Mouse (Mus musculus) liver, embryonic 11.5 days (tissue): ENCODE measurements at regions not wholly inside any gene's neighbourhood (a gene's known extent, or its start where the extent isn't known, plus 50 kb on each side); places are given as distances from the start of the nearest gene placed in this dataset.
A peak's percentile ranks its signal among the peaks of the same experiment; 100 is the strongest.

Source experiments
- ATAC-seq: fragments of 200-750 bp; cut with Nextera tagmentation; replicated peaks from 2 replicates; pipeline ENCODE4 v1.8.0; 2017; ENCODE audit warnings: moderate number of reproducible peaks, mild to moderate bottlenecking, moderate TSS enrichment, moderate library complexity; ENCODE audit not compliant: low FRiP score
- DNase-seq: peaks from one replicate; pipeline ENCODE4 v3.0.0-alpha.2; 2017; ENCODE audit warnings: low spot score
- H3K27ac ChIP-seq: fragments of 300-500 bp; sonication (generic); 2 replicates; pipeline ENCODE4 v1.5.1; 2014; ENCODE audit warnings: mild to moderate bottlenecking, low read depth, low read length, control low read depth
- H3K27me3 ChIP-seq: fragments of 300-500 bp; sonication (generic); replicated peaks from 2 replicates; pipeline ENCODE4 v1.6.1; 2014; ENCODE audit warnings: low read length, mixed read lengths; ENCODE audit not compliant: control insufficient read depth, insufficient read depth
- H3K36me3 ChIP-seq: fragments of 300-500 bp; sonication (generic); 2 replicates; pipeline ENCODE4 v1.6.1; 2014; ENCODE audit warnings: mild to moderate bottlenecking, low read length, moderate library complexity, mixed read lengths; ENCODE audit not compliant: control insufficient read depth, insufficient read depth
- H3K4me1 ChIP-seq: fragments of 300-500 bp; sonication (generic); replicated peaks from 2 replicates; pipeline ENCODE4 v1.6.1; 2014; ENCODE audit warnings: low read length, mixed read lengths; ENCODE audit not compliant: control insufficient read depth, insufficient read depth
- H3K4me2 ChIP-seq: fragments of 300-500 bp; sonication (generic); 2 replicates; pipeline ENCODE4 v1.6.1; 2014; ENCODE audit warnings: mild to moderate bottlenecking, control low read depth, moderate library complexity
- H3K4me3 ChIP-seq: fragments of 300-500 bp; sonication (generic); 2 replicates; pipeline ENCODE4 v1.5.1; 2014; ENCODE audit warnings: low read depth, low read length, control low read depth
- H3K9ac ChIP-seq: fragments of 300-500 bp; sonication (generic); 2 replicates; pipeline ENCODE4 v1.6.1; 2014; ENCODE audit warnings: low read depth, low read length, control low read depth
- H3K9me3 ChIP-seq: fragments of 300-500 bp; sonication (generic); 2 replicates; pipeline ENCODE4 v1.6.1; 2016; ENCODE audit warnings: low read length, inconsistent platforms, mixed read lengths; ENCODE audit not compliant: control insufficient read depth
- WGBS: fragments of 180-500 bp; shearing (Covaris S2); extraction: QIAGEN DNeasy Blood & Tissue Kit; methylation state at CpG from one replicate; pipeline ENCODE4 v1.1.7; 2014; 5-methylcytosine and 5-hydroxymethylcytosine counted together

DNA sequence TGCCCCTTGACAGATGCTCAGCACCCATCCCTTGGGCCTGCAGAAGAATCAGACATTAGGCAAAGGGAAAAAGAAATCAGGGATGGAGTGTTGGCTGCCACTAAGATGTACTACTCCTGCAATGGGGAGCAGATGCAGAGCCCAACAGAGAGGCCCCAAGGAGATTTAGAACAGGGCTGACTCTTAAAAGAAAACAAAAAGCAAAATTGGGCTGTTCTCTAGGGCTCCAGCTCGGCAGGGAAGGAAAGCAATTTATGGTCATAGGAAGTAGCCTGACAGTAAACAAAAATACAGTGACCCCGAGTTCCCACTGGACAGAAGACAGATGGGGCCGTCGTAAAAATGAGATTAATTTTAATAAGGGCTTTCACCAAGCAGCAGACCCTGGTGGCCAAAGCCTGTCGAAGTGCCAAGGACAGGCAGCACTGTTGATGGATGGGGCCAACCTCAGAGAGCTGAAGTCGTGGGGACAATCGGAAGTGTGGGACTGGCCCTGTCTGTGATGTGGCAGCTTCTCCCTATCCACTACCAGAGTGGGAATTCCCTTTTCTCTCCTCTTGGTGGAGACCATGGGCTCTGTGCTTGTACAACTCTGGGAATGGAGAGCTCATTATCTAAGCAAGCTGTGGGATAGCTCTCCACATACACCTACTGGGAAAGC, 109.4 kb upstream of the Gm12830 start:
- no peak overlapping the region for H3K4me2 ChIP-seq
- H3K36me3 ChIP-seq, result no peaks in the 10 kb centered on the region
- H3K27ac ChIP-seq, result no peak overlapping the region
- no peaks in the 10 kb centered on the region for H3K9me3 ChIP-seq
- DNase-seq (no peak), ATAC-seq (no peak)
- no peaks in the 10 kb centered on the region for H3K4me1 ChIP-seq
- no peak overlapping the region for H3K4me3 ChIP-seq
- 41% methylated on average over 7 of the region's 7 CpGs for WGBS
- H3K27me3 ChIP-seq, result no peaks in the 10 kb centered on the region
- no peak overlapping the region for H3K9ac ChIP-seq

DNA sequence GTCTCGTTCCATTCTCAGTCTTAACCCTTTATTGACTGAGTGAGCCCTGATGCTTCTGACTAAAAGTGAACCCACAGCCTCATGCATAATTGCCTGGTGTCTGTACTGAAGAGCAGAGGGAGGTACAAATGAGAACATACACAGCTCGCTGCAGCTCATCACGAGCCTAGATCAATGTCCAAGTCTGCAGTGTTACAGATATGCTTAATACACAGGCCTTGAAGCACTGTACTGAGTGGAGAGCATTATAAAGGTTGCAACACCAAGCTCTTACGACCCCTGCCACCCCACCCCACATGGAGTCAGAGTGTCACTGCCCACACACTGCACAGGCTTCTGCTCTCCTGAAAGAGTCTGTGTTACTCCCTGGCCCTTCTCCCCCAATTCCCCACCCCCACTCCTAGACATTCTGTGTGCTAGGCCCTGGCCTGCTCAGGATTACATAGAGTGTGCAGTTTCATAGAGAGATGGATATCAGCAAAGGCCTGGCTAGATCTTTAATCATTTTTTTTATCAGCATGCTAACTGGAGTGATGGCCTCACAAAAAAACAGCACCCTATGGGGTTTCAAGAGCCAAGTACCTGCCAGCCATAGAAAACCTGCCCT, 108.5 kb upstream of the Gm12830 start:
- no peak overlapping the region for H3K4me3 ChIP-seq
- ATAC-seq (no peak), DNase-seq (no peak)
- H3K4me1 ChIP-seq, result no peaks in the 10 kb centered on the region
- H3K9ac ChIP-seq, result no peak overlapping the region
- WGBS, result 51% methylated on average over 4 of the region's 4 CpGs
- H3K36me3 ChIP-seq, result no peaks in the 10 kb centered on the region
- H3K27ac ChIP-seq, result no peak overlapping the region
- no peaks in the 10 kb centered on the region for H3K9me3 ChIP-seq
- no peaks in the 10 kb centered on the region for H3K27me3 ChIP-seq
- no peak overlapping the region for H3K4me2 ChIP-seq

DNA sequence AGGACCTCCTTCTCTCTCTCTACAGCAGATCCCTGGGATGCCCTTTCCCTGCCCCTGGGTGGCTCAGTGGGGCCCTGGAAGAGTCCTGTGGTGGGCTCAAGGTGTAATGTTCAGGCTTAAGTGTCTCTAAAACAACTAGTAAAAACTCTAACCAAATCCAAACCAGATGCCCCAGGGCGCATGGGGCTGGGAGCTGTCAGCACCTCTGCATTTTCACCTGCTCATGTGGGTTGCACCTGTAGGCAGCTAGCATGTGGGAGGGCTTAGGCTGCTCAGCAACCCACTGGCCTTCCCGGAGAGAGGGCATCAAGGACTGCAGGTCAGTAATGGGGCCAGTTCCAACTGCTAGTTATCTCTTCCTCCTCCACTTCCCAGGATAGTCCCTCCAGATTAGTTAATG, 104.8 kb upstream of the Gm12830 start:
- ATAC-seq, result no peak

DNA sequence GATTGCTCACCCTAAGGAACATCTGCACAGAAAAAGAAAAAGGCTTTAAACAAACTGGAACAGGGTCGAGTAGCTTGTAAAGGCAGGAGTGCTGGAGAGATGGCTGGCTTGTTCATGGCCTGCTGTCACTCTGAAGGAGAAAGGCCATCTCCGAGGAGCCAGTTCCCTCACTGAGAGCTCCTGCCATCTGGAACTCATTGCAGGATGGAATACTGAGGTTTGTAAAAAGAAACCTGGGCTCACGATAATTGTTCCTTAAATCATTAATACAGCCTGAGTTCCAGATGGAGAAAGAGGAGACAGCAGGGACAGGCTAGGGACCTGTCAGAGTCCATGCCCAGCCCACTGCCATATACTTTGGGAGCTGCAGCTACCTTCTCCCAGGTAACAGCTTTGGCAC, 100.8 kb upstream of the Gm12830 start:
- 64% methylated on average over 3 of the region's 3 CpGs for WGBS
- no peaks in the 10 kb centered on the region for H3K9me3 ChIP-seq
- no peaks in the 10 kb centered on the region; the same call in 1 of the 2 replicates for H3K27me3 ChIP-seq
- H3K4me2 ChIP-seq, result no peak overlapping the region
- DNase-seq (no peak), ATAC-seq (no peak)
- H3K9ac ChIP-seq, result no peak overlapping the region
- no peaks in the 10 kb centered on the region for H3K4me1 ChIP-seq
- H3K27ac ChIP-seq, result no peak overlapping the region
- H3K36me3 ChIP-seq, result no peaks in the 10 kb centered on the region
- H3K4me3 ChIP-seq, result no peak overlapping the region

More for the DNA sequence above, 104.8 kb upstream of the Gm12830 start:
- H3K27ac ChIP-seq, result no peak overlapping the region
- WGBS, result 81% methylated on average over 2 of the region's 2 CpGs
- no peaks in the 10 kb centered on the region for H3K9me3 ChIP-seq
- no peak for DNase-seq
- no peaks in the 10 kb centered on the region for H3K36me3 ChIP-seq
- H3K4me1 ChIP-seq, result no peaks in the 10 kb centered on the region
- no peak overlapping the region for H3K4me3 ChIP-seq
- no peak overlapping the region for H3K9ac ChIP-seq
- no peaks in the 10 kb centered on the region for H3K27me3 ChIP-seq
- H3K4me2 ChIP-seq, result no peak overlapping the region

DNA sequence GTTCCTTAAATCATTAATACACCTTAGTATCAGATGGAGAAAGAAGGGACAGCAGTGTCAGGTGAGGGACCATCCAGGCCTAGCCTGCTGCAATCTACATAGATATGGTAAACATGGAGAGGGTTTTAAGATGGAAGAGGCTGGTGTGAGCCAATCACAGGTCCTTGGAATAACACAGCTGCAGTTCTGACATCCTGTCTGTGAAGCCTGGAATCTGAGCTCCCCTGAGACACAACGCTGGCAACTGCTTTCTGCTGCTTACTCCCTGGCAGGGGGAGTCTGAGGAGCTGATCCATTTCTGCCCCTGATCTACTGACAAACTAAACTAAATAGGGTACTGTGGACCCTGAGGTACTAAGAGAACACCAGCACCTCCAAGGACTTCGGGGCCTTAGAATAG, 100.1 kb upstream of the Gm12830 start:
- Histone ChIP-seq H3K27me3 (no peaks in the 10 kb centered on the region; the same call in 1 of the 2 replicates), H3K9ac (no peak overlapping the region), H3K9me3 (no peaks in the 10 kb centered on the region), H3K27ac (no peak overlapping the region), H3K4me3 (no peak overlapping the region), H3K4me1 (no peaks in the 10 kb centered on the region), H3K36me3 (no peaks in the 10 kb centered on the region), H3K4me2 (no peak overlapping the region)
- DNase-seq, result no peak
- WGBS, result 60% methylated on average over 2 of the region's 2 CpGs
- ATAC-seq, result no peak

DNA sequence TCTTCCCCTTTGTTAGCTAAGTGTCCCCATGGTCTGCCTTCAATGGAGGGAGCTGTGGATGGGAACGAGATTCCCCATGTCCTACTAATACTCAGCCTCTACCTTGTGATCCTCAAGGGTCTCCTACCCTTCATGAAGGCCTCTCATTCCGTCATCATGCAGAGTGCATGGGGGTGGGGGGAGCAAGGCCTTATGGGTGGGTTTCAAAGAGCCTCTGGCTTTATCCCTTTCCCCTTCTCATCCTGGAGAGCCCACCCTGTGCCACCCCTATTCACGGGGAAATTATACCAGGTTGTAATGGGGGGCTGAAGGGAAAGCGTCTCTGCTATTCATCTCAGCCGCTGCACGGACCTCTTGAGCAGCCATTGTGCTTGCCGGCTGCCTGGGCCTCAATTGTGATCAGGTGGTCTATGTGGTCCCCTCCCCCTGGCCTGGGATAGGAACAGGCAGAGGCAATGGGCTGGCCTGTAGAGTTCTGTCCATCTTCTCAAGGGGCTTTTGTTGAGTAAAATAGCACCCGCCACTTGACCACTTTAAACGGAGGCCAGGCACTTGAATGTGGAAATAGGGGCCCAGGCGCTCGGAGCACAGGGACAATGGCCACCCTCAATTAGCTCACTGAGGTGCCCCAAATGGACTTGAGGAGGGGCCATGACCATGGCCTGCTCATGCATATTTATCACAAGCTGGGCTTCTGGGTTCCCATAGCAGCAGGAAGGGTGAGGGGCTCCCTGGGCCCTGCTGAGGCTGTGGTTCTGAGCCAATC, 93.1 kb upstream of the Gm12830 start:
- no peak for DNase-seq
- H3K27me3 ChIP-seq, result no peaks in the 10 kb centered on the region
- no peak overlapping the region for H3K9ac ChIP-seq
- ATAC-seq, result no peak
- H3K4me1 ChIP-seq, result no peaks in the 10 kb centered on the region
- H3K4me3 ChIP-seq, result no peak overlapping the region
- WGBS, result 88% methylated on average over 11 of the region's 11 CpGs
- no peaks in the 10 kb centered on the region for H3K36me3 ChIP-seq
- H3K9me3 ChIP-seq, result no peaks in the 10 kb centered on the region
- no peak overlapping the region for H3K4me2 ChIP-seq
- no peak overlapping the region for H3K27ac ChIP-seq

DNA sequence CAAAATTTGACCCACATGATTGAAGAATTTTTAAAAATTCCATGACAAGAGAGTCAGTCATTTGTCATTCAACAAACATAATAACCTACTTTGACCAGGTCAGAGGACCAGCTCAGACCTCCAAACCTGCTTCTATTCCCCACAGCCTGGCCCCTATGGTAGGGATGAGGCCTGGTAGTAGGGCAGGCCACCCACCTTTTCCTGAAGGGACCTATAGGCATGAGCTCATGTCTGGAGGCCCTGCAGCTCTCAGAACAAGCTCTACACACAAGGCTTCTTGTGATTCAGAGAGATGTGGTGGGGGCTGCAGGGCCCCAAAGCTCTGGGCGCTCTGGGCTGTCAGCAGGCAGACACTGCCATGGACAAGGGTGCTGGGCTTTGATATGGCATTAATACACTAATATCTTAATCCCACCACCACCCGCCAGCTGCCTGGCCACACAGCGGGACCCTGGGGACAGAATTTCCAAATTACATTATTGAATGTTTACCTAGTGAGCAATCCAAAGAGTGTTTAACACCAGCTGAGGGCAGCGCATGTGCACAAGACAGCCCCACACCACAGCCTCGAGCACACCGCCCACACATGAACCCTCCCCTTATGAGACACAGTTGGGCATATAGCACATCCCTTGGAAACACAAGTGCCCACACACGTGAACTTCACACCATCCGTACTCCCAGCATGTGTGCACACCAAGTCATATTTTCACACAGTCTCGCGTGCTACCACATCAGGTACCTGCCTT, 88.1 kb upstream of the Gm12830 start:
- DNase-seq, result peak; percentile 17
- no peaks in the 10 kb centered on the region for H3K27me3 ChIP-seq
- H3K9me3 ChIP-seq, result no peaks in the 10 kb centered on the region
- WGBS, result 87% methylated on average over 10 of the region's 10 CpGs
- ATAC-seq, result no peak
- no peak overlapping the region for H3K4me3 ChIP-seq
- no peaks in the 10 kb centered on the region for H3K4me1 ChIP-seq
- H3K36me3 ChIP-seq, result no peaks in the 10 kb centered on the region
- no peak overlapping the region for H3K4me2 ChIP-seq
- H3K9ac ChIP-seq, result no peak overlapping the region
- H3K27ac ChIP-seq, result no peak overlapping the region

DNA sequence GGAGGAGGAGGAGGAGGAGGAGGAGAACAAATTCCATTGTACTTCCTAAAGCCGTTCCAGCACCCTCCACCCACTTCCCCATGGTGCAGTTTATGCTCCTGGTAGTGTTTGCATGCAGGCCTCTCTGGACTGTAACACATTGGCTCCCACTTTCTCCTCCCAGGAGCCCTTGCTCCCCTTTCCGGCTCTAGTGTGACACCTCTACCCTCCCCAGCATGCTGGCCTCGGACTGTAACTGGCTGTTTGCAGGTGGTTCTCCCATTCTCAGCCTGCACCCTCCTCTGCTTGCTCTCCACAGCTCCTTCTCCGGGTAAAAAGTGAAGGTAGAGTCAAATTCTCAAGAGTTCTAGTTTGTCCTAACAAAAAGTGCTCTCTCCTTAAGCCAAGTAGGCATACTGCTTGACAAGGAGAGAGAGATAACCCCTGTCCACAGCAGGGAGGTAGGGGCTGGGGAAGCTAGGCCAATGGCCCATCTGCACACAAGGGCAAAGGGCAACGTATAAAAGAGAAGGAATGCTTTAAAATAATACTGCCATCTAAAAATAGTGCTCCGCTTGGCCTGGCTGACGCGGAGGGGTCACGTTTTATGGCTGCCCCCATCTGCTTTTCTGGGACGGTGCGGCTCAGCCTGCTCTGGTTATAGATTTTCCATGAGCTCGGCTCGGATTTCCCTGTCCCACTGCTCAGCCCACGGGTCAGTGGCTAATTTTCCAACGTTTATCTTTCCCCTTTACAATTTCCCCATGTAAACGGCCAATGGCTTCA, 82.4 kb upstream of the Gm12830 start:
- WGBS, result 49% methylated on average over 16 of the region's 16 CpGs
- Histone ChIP-seq H3K36me3 (no peaks in the 10 kb centered on the region), H3K27me3 (no peaks in the 10 kb centered on the region), H3K4me3 (no peak overlapping the region), H3K4me1 (no peaks in the 10 kb centered on the region), H3K4me2 (no peak overlapping the region), H3K9ac (no peak overlapping the region), H3K9me3 (no peaks in the 10 kb centered on the region), H3K27ac (no peak overlapping the region)
- ATAC-seq (no peak), DNase-seq (peak; percentile 25)
